Mouse (Mus musculus): ENCODE measurements around the gene Clec2e. TPM values are rescaled to one million over a fixed set of nuclear protein-coding genes. Genes with fewer than 3 reads are reported as not detected.

The Clec2e gene
- polyA plus RNA-seq (2012; rRNA removed; ENCODE audit: low replicate concordance), result 0.16 TPM in 1 of 2 replicates, not detected in the other

GRCm38 (mm10) chr6:129100794-129101193 lies at the start of gene Clec2e:
Clec2e (minus strand) TSS chr6:129100913.

GRCm38 (mm10) chr6:129045601-129046000 lies 55.1 kb downstream of the Clec2e start, which contains the start of gene Klrb1f:
Klrb1f (plus strand) TSS chr6:129045901.

Other genes with a start within 250 kb of the Clec2e start
- 0.99 and 1.3 TPM in 2 replicates for gene Clec2i, start 213.3 kb downstream of the Clec2e start, polyA plus RNA-seq (2012; rRNA removed; ENCODE audit: low replicate concordance)
- 1.6 and 2.6 TPM in 2 replicates for gene BC035044, start 209.8 kb downstream of the Clec2e start, polyA plus RNA-seq (2012; rRNA removed; ENCODE audit: low replicate concordance)
- gene Clec2g, start 166.5 kb downstream of the Clec2e start, polyA plus RNA-seq (2012; rRNA removed; ENCODE audit: low replicate concordance), result not detected in 2 replicates
- gene Klrb1f, start 55.0 kb downstream of the Clec2e start, polyA plus RNA-seq (2012; rRNA removed; ENCODE audit: low replicate concordance), result 0.21 and 0.48 TPM in 2 replicates
- 75.5 and 125 TPM in 2 replicates for gene Clec2d, start 79.7 kb upstream of the Clec2e start, polyA plus RNA-seq (2012; rRNA removed; ENCODE audit: low replicate concordance)
- gene Cd69, start 174.5 kb upstream of the Clec2e start, polyA plus RNA-seq (2012; rRNA removed; ENCODE audit: low replicate concordance), result 0.19 and 0.53 TPM in 2 replicates
- not detected in 2 replicates for gene 4922502D21Rik, start 230.9 kb upstream of the Clec2e start, polyA plus RNA-seq (2012; rRNA removed; ENCODE audit: low replicate concordance)
- 2.4 and 6.7 TPM in 2 replicates for gene Clec12a, start 241.8 kb upstream of the Clec2e start, polyA plus RNA-seq (2012; rRNA removed; ENCODE audit: low replicate concordance)

All from subcutaneous adipose tissue, adult 2 months (tissue).